In genomic region chr7:44246984-44247470, GRCm38 (mm10) we compare ENCODE assay signal across 9 mouse cellular contexts. TPM values are rescaled to one million over a fixed set of nuclear protein-coding genes. Genes with fewer than 3 reads are reported as not detected.
DNase-seq lines count a peak whose midpoint lies in the region; ATAC-seq lines count a peak whose summit lies in the region.
"Had no signal": no experiment of that assay in that cellular context is flagged by ENCODE, and none has a peak within 500 bp of the region (broad histone marks: within the 10 kb centered on the region; RNA-seq: fewer than 3 reads in every experiment).

No protein-coding gene starts in this region.

- ATAC-seq in forebrain, embryonic 12.5 days (ENCODE audit: low FRiP score): peak; percentile 20
- peak; percentile 28 for ATAC-seq in intestine, embryonic 14.5 days (replicated peaks; ENCODE audit: low FRiP score, low TSS enrichment, low read depth)

- peak; percentile 60 for DNase-seq in adrenal gland, adult 8-10 months
- no peak for DNase-seq in adrenal gland, postnatal 25 days
- DNase-seq in spleen, postnatal 4 days (ENCODE audit: low spot score in 2 of 2): peak; percentile 32 to 70
- no peak for DNase-seq in spleen, postnatal 14 days (ENCODE audit: low spot score in 2 of 2)
- DNase-seq in intestine, embryonic 14.5 days (ENCODE audit: low spot score): peak; percentile 88
- peak; percentile 57 for DNase-seq in lung, postnatal 10 days
- peak; percentile 35 to 39 for DNase-seq in right cerebral cortex, postnatal 36 days (ENCODE audit: low spot score in 2 of 2)

- peak overlapping the region; percentile 93 for H3K9ac ChIP-seq in forebrain, embryonic 12.5 days
- peak overlapping the region; percentile 98 for H3K9ac ChIP-seq in intestine, embryonic 14.5 days (ENCODE audit: low read length)

- H3K27ac ChIP-seq in forebrain, embryonic 12.5 days: peak overlapping the region; percentile 91
- peak overlapping the region; percentile 93 for H3K27ac ChIP-seq in intestine, embryonic 14.5 days (ENCODE audit: low read depth)

- peaks cover 38% of the 10 kb centered on the region for H3K36me3 ChIP-seq in forebrain, embryonic 12.5 days (replicated peaks)
- H3K36me3 ChIP-seq in intestine, embryonic 14.5 days (ENCODE audit: control insufficient read depth, insufficient read depth, low read length): peaks cover 38% of the 10 kb centered on the region

- peak overlapping the region; percentile 87 for H3K4me3 ChIP-seq in forebrain, embryonic 12.5 days (replicated peaks)
- peak overlapping the region; percentile 92 for H3K4me3 ChIP-seq in intestine, embryonic 14.5 days (ENCODE audit: low read depth, low read length)

- no peaks in the 10 kb centered on the region for H3K9me3 ChIP-seq in forebrain, embryonic 12.5 days
- H3K9me3 ChIP-seq in intestine, embryonic 14.5 days (ENCODE audit: control insufficient read depth, low read length): no peaks in the 10 kb centered on the region

- H3K4me2 ChIP-seq in forebrain, embryonic 12.5 days: peak overlapping the region; percentile 82
- H3K4me2 ChIP-seq in intestine, embryonic 14.5 days (ENCODE audit: low read length): peak overlapping the region; percentile 88

- H3K4me1 ChIP-seq in forebrain, embryonic 12.5 days: peaks cover 26% of the 10 kb centered on the region
- peaks cover 18% of the 10 kb centered on the region for H3K4me1 ChIP-seq in intestine, embryonic 14.5 days (replicated peaks; ENCODE audit: control insufficient read depth, insufficient read depth, low read length)

- no peaks in the 10 kb centered on the region for H3K27me3 ChIP-seq in forebrain, embryonic 12.5 days
- H3K27me3 ChIP-seq in intestine, embryonic 14.5 days (replicated peaks; ENCODE audit: control insufficient read depth, insufficient read depth, low read length): no peaks in the 10 kb centered on the region

- WGBS in forebrain, embryonic 12.5 days: under 1% methylated on average over 23 of the region's 23 CpGs
- 0% methylated on average over 23 of the region's 23 CpGs for WGBS in intestine, embryonic 14.5 days

RNA-seq across cellular contexts. Expression of gene 2410002F23Rik, which starts 0.5 kb away (rescaled TPM):
- 100 to 1,000 TPM in 3 of 4 experiments, 10 to 100 TPM in 1; 71.9 to 151 (median 133) TPM for total RNA-seq in adrenal gland, adult 8-10 months (2022)
- total RNA-seq in adrenal gland, postnatal 25 days (2021): 71.3 and 125 TPM in 2 replicates
- polyA plus RNA-seq in forebrain, embryonic 12.5 days (2016; fragmentation: Nextera tagmentation; extraction: Ambion mirVana): 195 and 203 TPM in 2 replicates
- 124 and 129 TPM in 2 replicates for polyA plus RNA-seq in intestine, embryonic 14.5 days (2014; fragmentation: Nextera tagmentation; extraction: Ambion mirVana)

RNA-seq across cellular contexts. Expression of gene 1700028J19Rik, which starts 0.5 kb away (rescaled TPM):
- 1 to 10 TPM in 1 of 4 experiments, under 1 TPM in 3; 0.68 to 1.2 (median 0.96) TPM for total RNA-seq in adrenal gland, adult 8-10 months (2022)
- 0.70 and 1.6 TPM in 2 replicates for total RNA-seq in adrenal gland, postnatal 25 days (2021)
- polyA plus RNA-seq in forebrain, embryonic 12.5 days (2016; fragmentation: Nextera tagmentation; extraction: Ambion mirVana): 1.1 and 1.3 TPM in 2 replicates
- 1.1 and 1.6 TPM in 2 replicates for polyA plus RNA-seq in intestine, embryonic 14.5 days (2014; fragmentation: Nextera tagmentation; extraction: Ambion mirVana)

RNA-seq across cellular contexts. Expression of gene Acp4, which starts 10.2 kb away (rescaled TPM):
- total RNA-seq in adrenal gland, adult 8-10 months (2022): not detected
- not detected in 2 replicates for total RNA-seq in adrenal gland, postnatal 25 days (2021)
- 0.11 and 0.17 TPM in 2 replicates for polyA plus RNA-seq in forebrain, embryonic 12.5 days (2016; fragmentation: Nextera tagmentation; extraction: Ambion mirVana)
- polyA plus RNA-seq in intestine, embryonic 14.5 days (2014; fragmentation: Nextera tagmentation; extraction: Ambion mirVana): not detected in 2 replicates

RNA-seq across cellular contexts. Expression of gene Gm36864, which starts 11.1 kb away (rescaled TPM):
- not detected for total RNA-seq in adrenal gland, adult 8-10 months (2022)
- total RNA-seq in adrenal gland, postnatal 25 days (2021): not detected in 2 replicates
- polyA plus RNA-seq in forebrain, embryonic 12.5 days (2016; fragmentation: Nextera tagmentation; extraction: Ambion mirVana): not detected in 2 replicates
- not detected in 2 replicates for polyA plus RNA-seq in intestine, embryonic 14.5 days (2014; fragmentation: Nextera tagmentation; extraction: Ambion mirVana)
- total RNA-seq: left cerebral cortex, adult 8-10 months had no signal

RNA-seq across cellular contexts. Expression of gene Gm15517, which starts 14.2 kb away (rescaled TPM):
- not detected for total RNA-seq in adrenal gland, adult 8-10 months (2022)
- not detected in 2 replicates for total RNA-seq in adrenal gland, postnatal 25 days (2021)
- not detected in 2 replicates for polyA plus RNA-seq in forebrain, embryonic 12.5 days (2016; fragmentation: Nextera tagmentation; extraction: Ambion mirVana)
- polyA plus RNA-seq in intestine, embryonic 14.5 days (2014; fragmentation: Nextera tagmentation; extraction: Ambion mirVana): not detected in 2 replicates
- total RNA-seq: left cerebral cortex, adult 8-10 months had no signal

Comparison
In these comparisons a context has a peak if more than half of its experiments do, and no peak if none do; other contexts are left out.
1. DNase-seq: peak in adrenal gland, adult 8-10 months (single experiment), spleen, postnatal 4 days (2 of 2), intestine, embryonic 14.5 days (single experiment), lung, postnatal 10 days (single experiment) and right cerebral cortex, postnatal 36 days (2 of 2); none in adrenal gland, postnatal 25 days (single experiment) and spleen, postnatal 14 days (0 of 2).